Mouse (Mus musculus) heart, postnatal 0 days (tissue): Measurements from ENCODE around the gene Ints3. TPM values are rescaled to one million over a fixed set of nuclear protein-coding genes. Genes with fewer than 3 reads are reported as not detected.
"Not testable (repeated sequence)": the region's sequence is repeated elsewhere in the genome, so short reads cannot be mapped to it uniquely, and the experiment has no call there.

ENCODE experiments used
- ATAC-seq: fragments of 200-750 bp; cut with Nextera tagmentation; 2 replicates; pipeline ENCODE4 v1.8.0; 2017; ENCODE audit warnings: low read depth, moderate number of reproducible peaks, moderate library complexity; ENCODE audit not compliant: insufficient read depth
- DNase-seq: peaks from one replicate; pipeline ENCODE4 v3.0.0-alpha.2; 2016; ENCODE audit warnings: low spot score
- H3K27ac ChIP-seq: fragments of 300-500 bp; sonication (generic); 2 replicates; pipeline ENCODE4 v1.5.1; 2014; ENCODE audit warnings: low read depth, mild to moderate bottlenecking
- H3K27me3 ChIP-seq: fragments of 300-500 bp; sonication (generic); 2 replicates; pipeline ENCODE4 v1.6.1; 2014; ENCODE audit warnings: low read length, mixed read lengths; ENCODE audit not compliant: control insufficient read depth, insufficient read depth
- H3K36me3 ChIP-seq: fragments of 300-500 bp; sonication (generic); replicated peaks from 2 replicates; pipeline ENCODE4 v1.6.1; 2014; ENCODE audit warnings: low read length, mixed read lengths; ENCODE audit not compliant: control insufficient read depth, insufficient read depth
- H3K4me1 ChIP-seq: fragments of 300-500 bp; sonication (generic); 2 replicates; pipeline ENCODE4 v1.6.1; 2014; ENCODE audit warnings: antibody characterized with exemption; ENCODE audit not compliant: control insufficient read depth, insufficient read depth
- H3K4me2 ChIP-seq: fragments of 300-500 bp; sonication (generic); 2 replicates; pipeline ENCODE4 v1.6.1; 2014; ENCODE audit warnings: low read depth, mild to moderate bottlenecking, low read length, moderate library complexity
- H3K4me3 ChIP-seq: fragments of 300-500 bp; sonication (generic); 2 replicates; pipeline ENCODE4 v1.5.1; 2014; ENCODE audit warnings: low read depth, low read length
- H3K9ac ChIP-seq: fragments of 300-500 bp; sonication (generic); replicated peaks from 2 replicates; pipeline ENCODE4 v1.6.1; 2014; ENCODE audit warnings: low read depth, low read length, mixed read lengths
- H3K9me3 ChIP-seq: fragments of 300-500 bp; sonication (generic); replicated peaks from 2 replicates; pipeline ENCODE4 v1.6.1; 2016; ENCODE audit warnings: low read length; ENCODE audit not compliant: control insufficient read depth
- CTCF ChIP-seq: IDR thresholded peaks from 2 replicates; pipeline ENCODE4 v1.5.1; 2016; ENCODE audit warnings: antibody characterized with exemption, control low read depth, low read depth
- EP300 ChIP-seq: IDR thresholded peaks from 2 replicates; pipeline ENCODE4 v1.6.1; 2016; ENCODE audit warnings: antibody characterized with exemption, low read depth
- WGBS: fragments of 180-500 bp; shearing (Covaris S2); extraction: QIAGEN DNeasy Blood & Tissue Kit; methylation state at CpG from one replicate; pipeline ENCODE4 v1.1.7; 2014; 5-methylcytosine and 5-hydroxymethylcytosine counted together
- polyA plus RNA-seq: library from polyadenylated mRNA; unstranded; fragments of >200 nt; fragmentation: Nextera tagmentation; extraction: Ambion mirVana; gene quantifications from 2 replicates; pipeline ENCODE4 v1.2.1, GENCODE M21; 2015
- total RNA-seq: library from RNA; depleted of rRNA; stranded (reverse); fragments of >200 nt; gene quantifications from 2 replicates; pipeline ENCODE4 v1.2.3, GENCODE M21; 2014; ENCODE audit warnings: low replicate concordance; rRNA removed

The Ints3 gene
- total and polyA plus RNA-seq, 2 experiments from 2014 or later: 7.8 to 26.1 TPM

GRCm38 (mm10) chr3:90362346-90362745 lies 71.1 kb downstream of the Ints3 start:
- Histone ChIP-seq H3K4me3 (no peak overlapping the region), H3K36me3 (peaks cover 23% of the 10 kb centered on the region), H3K4me1 (no peaks in the 10 kb centered on the region), H3K27ac (no peak overlapping the region), H3K9ac (no peak overlapping the region), H3K27me3 (no peaks in the 10 kb centered on the region), H3K4me2 (no peak overlapping the region), H3K9me3 (no peaks in the 10 kb centered on the region)
- 70% methylated on average over 2 of the region's 2 CpGs for WGBS
- ATAC-seq (no peak), DNase-seq (no peak)
- TF ChIP-seq CTCF: no peak
- no peak for TF ChIP-seq EP300

GRCm38 (mm10) chr3:90361476-90361875 lies 71.9 kb downstream of the Ints3 start:
- WGBS: 74% methylated on average over 4 of the region's 4 CpGs
- ATAC-seq: no peak
- Histone ChIP-seq H3K4me2 (no peak overlapping the region), H3K4me3 (no peak overlapping the region), H3K36me3 (peaks cover 32% of the 10 kb centered on the region), H3K4me1 (no peaks in the 10 kb centered on the region), H3K9ac (no peak overlapping the region), H3K27me3 (no peaks in the 10 kb centered on the region), H3K9me3 (no peaks in the 10 kb centered on the region), H3K27ac (no peak overlapping the region)
- TF ChIP-seq EP300 (no peak), CTCF (no peak)
- DNase-seq: no peak

GRCm38 (mm10) chr3:90359230-90359629 lies 74.2 kb downstream of the Ints3 start:
- no peaks in the 10 kb centered on the region for H3K9me3 ChIP-seq
- ATAC-seq: no peak
- no peak for TF ChIP-seq EP300
- TF ChIP-seq CTCF: no peak
- peaks cover 55% of the 10 kb centered on the region for H3K36me3 ChIP-seq
- no peak overlapping the region for H3K27ac ChIP-seq
- H3K4me3 ChIP-seq: no peak overlapping the region
- WGBS: 85% methylated on average over 1 of the region's 1 CpGs
- no peaks in the 10 kb centered on the region for H3K27me3 ChIP-seq
- H3K4me2 ChIP-seq: no peak overlapping the region
- H3K9ac ChIP-seq: no peak overlapping the region
- no peak for DNase-seq
- H3K4me1 ChIP-seq: no peaks in the 10 kb centered on the region

- Histone ChIP-seq H3K27me3 (no peaks in the 10 kb centered on the region), H3K4me2 (no peak overlapping the region), H3K36me3 (peaks cover 67% of the 10 kb centered on the region), H3K4me1 (no peaks in the 10 kb centered on the region), H3K9me3 (no peaks in the 10 kb centered on the region), H3K9ac (no peak overlapping the region), H3K4me3 (no peak overlapping the region), H3K27ac (no peak overlapping the region)
- no peak for DNase-seq
- no peak for TF ChIP-seq CTCF
- no peak for TF ChIP-seq EP300
- no peak for ATAC-seq
- 63% methylated on average over 7 of the region's 7 CpGs for WGBS
Observed at GRCm38 (mm10) chr3:90357959-90358358, 75.5 kb downstream of the Ints3 start.

GRCm38 (mm10) chr3:90347847-90348246 lies 85.6 kb downstream of the Ints3 start:
- H3K4me1 ChIP-seq: no peaks in the 10 kb centered on the region
- H3K27ac ChIP-seq: no peak overlapping the region
- peaks cover 49% of the 10 kb centered on the region for H3K36me3 ChIP-seq
- no peak overlapping the region for H3K9ac ChIP-seq
- no peak overlapping the region for H3K4me2 ChIP-seq
- DNase-seq (no peak), ATAC-seq (no peak)
- H3K9me3 ChIP-seq: no peaks in the 10 kb centered on the region
- TF ChIP-seq EP300 (no peak), CTCF (no peak)
- 99% methylated on average over 4 of the region's 4 CpGs for WGBS
- H3K27me3 ChIP-seq: no peaks in the 10 kb centered on the region
- H3K4me3 ChIP-seq: no peak overlapping the region

- H3K4me1 ChIP-seq, ATAC-seq, H3K27me3 ChIP-seq, H3K9ac ChIP-seq, H3K9me3 ChIP-seq, H3K27ac ChIP-seq, H3K4me3 ChIP-seq, DNase-seq, H3K4me2 ChIP-seq: not testable (repeated sequence)
- H3K36me3 ChIP-seq: peaks cover 22% of the 10 kb centered on the region
- WGBS: 66% methylated on average over 2 of the region's 2 CpGs
Observed at GRCm38 (mm10) chr3:90342853-90343252, 90.6 kb downstream of the Ints3 start.

Other genes starting within 250 kb of the Ints3 start
- gene Rps27, start 220.0 kb downstream of the Ints3 start, total RNA-seq: 3,347 and 4,005 TPM in 2 replicates
- 908 and 957 TPM in 2 replicates for gene Rps27, start 220.0 kb downstream of the Ints3 start, polyA plus RNA-seq
- gene Rab13, start 219.9 kb downstream of the Ints3 start, total RNA-seq: 9.7 and 13.7 TPM in 2 replicates
- gene Rab13, start 219.9 kb downstream of the Ints3 start, polyA plus RNA-seq: 17.9 and 18.2 TPM in 2 replicates
- gene Jtb, start 202.0 kb downstream of the Ints3 start, total RNA-seq: 78.5 and 87.2 TPM in 2 replicates
- 116 TPM in 2 replicates for gene Jtb, start 202.0 kb downstream of the Ints3 start, polyA plus RNA-seq
- 2.4 TPM in 1 of 2 replicates, not detected in the other for gene Creb3l4, start 190.1 kb downstream of the Ints3 start, total RNA-seq
- gene Creb3l4, start 190.1 kb downstream of the Ints3 start, polyA plus RNA-seq: 1.2 TPM in 2 replicates
- 157 and 158 TPM in 2 replicates for gene Slc39a1, start 185.4 kb downstream of the Ints3 start, total RNA-seq
- gene Slc39a1, start 185.4 kb downstream of the Ints3 start, polyA plus RNA-seq: 93.3 and 95.5 TPM in 2 replicates
- gene Crtc2, start 179.5 kb downstream of the Ints3 start, total RNA-seq: 11.6 and 17.8 TPM in 2 replicates
- gene Crtc2, start 179.5 kb downstream of the Ints3 start, polyA plus RNA-seq: 6.3 and 7.2 TPM in 2 replicates
- 18.4 and 32.6 TPM in 2 replicates for gene Dennd4b, start 168.4 kb downstream of the Ints3 start, total RNA-seq
- gene Dennd4b, start 168.4 kb downstream of the Ints3 start, polyA plus RNA-seq: 3.4 and 4.6 TPM in 2 replicates
- gene Gatad2b, start 140.4 kb downstream of the Ints3 start, total RNA-seq: 14.1 and 25.3 TPM in 2 replicates
- gene Gatad2b, start 140.4 kb downstream of the Ints3 start, polyA plus RNA-seq: 5.8 and 6.4 TPM in 2 replicates
- 3.3 and 6.2 TPM in 2 replicates for gene Slc27a3, start 43.7 kb downstream of the Ints3 start, total RNA-seq
- gene Slc27a3, start 43.7 kb downstream of the Ints3 start, polyA plus RNA-seq: 2.3 and 2.4 TPM in 2 replicates
- gene Npr1, start 32.2 kb upstream of the Ints3 start, total RNA-seq: 26.4 and 30.9 TPM in 2 replicates
- gene Npr1, start 32.2 kb upstream of the Ints3 start, polyA plus RNA-seq: 10.2 and 11.2 TPM in 2 replicates
- gene Ilf2, start 42.5 kb upstream of the Ints3 start, total RNA-seq: 46.8 and 53.5 TPM in 2 replicates
- 60.2 and 60.8 TPM in 2 replicates for gene Ilf2, start 42.5 kb upstream of the Ints3 start, polyA plus RNA-seq
- 44.3 and 59.2 TPM in 2 replicates for gene Snapin, start 57.4 kb upstream of the Ints3 start, total RNA-seq
- gene Snapin, start 57.4 kb upstream of the Ints3 start, polyA plus RNA-seq: 85.5 and 90.5 TPM in 2 replicates
- 117 and 121 TPM in 2 replicates for gene Chtop, start 75.9 kb upstream of the Ints3 start, total RNA-seq
- 79.0 and 85.1 TPM in 2 replicates for gene Chtop, start 75.9 kb upstream of the Ints3 start, polyA plus RNA-seq
- gene S100a1, start 80.8 kb upstream of the Ints3 start, total RNA-seq: 221 and 462 TPM in 2 replicates
- gene S100a1, start 80.8 kb upstream of the Ints3 start, polyA plus RNA-seq: 721 and 746 TPM in 2 replicates
- 45.9 and 86.2 TPM in 2 replicates for gene S100a13, start 80.8 kb upstream of the Ints3 start, total RNA-seq
- gene S100a13, start 80.8 kb upstream of the Ints3 start, polyA plus RNA-seq: 144 and 146 TPM in 2 replicates
- gene S100a14, start 93.2 kb upstream of the Ints3 start, total RNA-seq: 7.2 TPM in 1 of 2 replicates, not detected in the other
- gene S100a14, start 93.2 kb upstream of the Ints3 start, polyA plus RNA-seq: 0.12 TPM in 1 of 2 replicates, not detected in the other
- 131 and 139 TPM in 2 replicates for gene S100a16, start 103.6 kb upstream of the Ints3 start, total RNA-seq
- 89.8 and 95.6 TPM in 2 replicates for gene S100a16, start 103.6 kb upstream of the Ints3 start, polyA plus RNA-seq
- not detected in 2 replicates for gene S100a3, start 127.0 kb upstream of the Ints3 start, total RNA-seq
- 0.16 TPM in 1 of 2 replicates, not detected in the other for gene S100a3, start 127.0 kb upstream of the Ints3 start, polyA plus RNA-seq
- not detected in 2 replicates for gene S100a2, start 156.6 kb upstream of the Ints3 start, total RNA-seq
- not detected in 2 replicates for gene S100a2, start 156.6 kb upstream of the Ints3 start, polyA plus RNA-seq
- not detected in 2 replicates for gene Gm42674, start 168.3 kb upstream of the Ints3 start, total RNA-seq
- gene Gm42674, start 168.3 kb upstream of the Ints3 start, polyA plus RNA-seq: not detected in 2 replicates
- gene S100a4, start 170.1 kb upstream of the Ints3 start, total RNA-seq: 1.3 TPM in 1 of 2 replicates, not detected in the other
- gene S100a4, start 170.1 kb upstream of the Ints3 start, polyA plus RNA-seq: 4.4 and 4.8 TPM in 2 replicates
- gene S100a5, start 174.9 kb upstream of the Ints3 start, total RNA-seq: not detected in 2 replicates
- gene S100a5, start 174.9 kb upstream of the Ints3 start, polyA plus RNA-seq: not detected in 2 replicates
- 16.5 and 82.9 TPM in 2 replicates for gene S100a6, start 179.3 kb upstream of the Ints3 start, total RNA-seq
- gene S100a6, start 179.3 kb upstream of the Ints3 start, polyA plus RNA-seq: 97.5 and 110 TPM in 2 replicates
- not detected in 2 replicates for gene S100a7a, start 220.4 kb upstream of the Ints3 start, total RNA-seq
- gene S100a7a, start 220.4 kb upstream of the Ints3 start, polyA plus RNA-seq: not detected in 2 replicates
- 4.2 and 14.6 TPM in 2 replicates for gene S100a8, start 235.4 kb upstream of the Ints3 start, total RNA-seq
- gene S100a8, start 235.4 kb upstream of the Ints3 start, polyA plus RNA-seq: 20.3 and 21.0 TPM in 2 replicates